38 mouse cellular contexts compared by ENCODE assay signal in genomic region chr5:24527780-24528179, GRCm38 (mm10). TPM values are rescaled to one million over a fixed set of nuclear protein-coding genes. Genes with fewer than 3 reads are reported as not detected.
DNase-seq lines count a peak whose midpoint lies in the region; ATAC-seq lines count a peak whose summit lies in the region.
"Had no signal": no experiment of that assay in that cellular context is flagged by ENCODE, and none has a peak within 500 bp of the region (broad histone marks: within the 10 kb centered on the region; RNA-seq: fewer than 3 reads in every experiment).

No protein-coding gene starts in this region.

- 14% methylated on average over 6 of the region's 6 CpGs for WGBS in forebrain, embryonic 13.5 days
- WGBS in forebrain, embryonic 15.5 days, result 13% methylated on average over 6 of the region's 6 CpGs
- 10% methylated on average over 6 of the region's 6 CpGs for WGBS in embryonic facial prominence, embryonic 10.5 days
- WGBS in hindbrain, embryonic 15.5 days, result 15% methylated on average over 6 of the region's 6 CpGs
- 12% methylated on average over 6 of the region's 6 CpGs for WGBS in neural tube, embryonic 14.5 days

- no peaks in the 10 kb centered on the region for H3K36me3 ChIP-seq in forebrain, embryonic 13.5 days (ENCODE audit: poor library complexity, severe bottlenecking)
- no peaks in the 10 kb centered on the region for H3K36me3 ChIP-seq in forebrain, embryonic 15.5 days
- no peaks in the 10 kb centered on the region for H3K36me3 ChIP-seq in embryonic facial prominence, embryonic 10.5 days (replicated peaks)
- H3K36me3 ChIP-seq in hindbrain, embryonic 15.5 days, result no peaks in the 10 kb centered on the region
- no peaks in the 10 kb centered on the region for H3K36me3 ChIP-seq in neural tube, embryonic 14.5 days (ENCODE audit: control insufficient read depth, insufficient read depth, low read length)
- H3K36me3 ChIP-seq: G1E; kidney, embryonic 15.5 days; limb, embryonic 15.5 days; liver, embryonic 13.5 days; midbrain, embryonic 12.5 days had no signal

- H3K27me3 ChIP-seq in forebrain, embryonic 13.5 days, result peaks cover 81% of the 10 kb centered on the region
- H3K27me3 ChIP-seq in forebrain, embryonic 15.5 days, result peaks cover 68% of the 10 kb centered on the region
- peaks cover 100% of the 10 kb centered on the region for H3K27me3 ChIP-seq in embryonic facial prominence, embryonic 10.5 days (replicated peaks; ENCODE audit: low read depth, poor library complexity, severe bottlenecking)
- H3K27me3 ChIP-seq in hindbrain, embryonic 15.5 days, result peaks cover 61% of the 10 kb centered on the region
- H3K27me3 ChIP-seq in neural tube, embryonic 14.5 days (ENCODE audit: control insufficient read depth, insufficient read depth, low read length), result peaks cover 20% of the 10 kb centered on the region

- no peak overlapping the region for H3K27ac ChIP-seq in forebrain, embryonic 13.5 days
- H3K27ac ChIP-seq in forebrain, embryonic 15.5 days (replicated peaks), result no peak overlapping the region
- no peak overlapping the region for H3K27ac ChIP-seq in embryonic facial prominence, embryonic 10.5 days (replicated peaks)
- H3K27ac ChIP-seq in hindbrain, embryonic 15.5 days (replicated peaks), result no peak overlapping the region
- H3K27ac ChIP-seq in neural tube, embryonic 14.5 days (ENCODE audit: low read depth, low read length), result 0 out of 2 replicates have a peak overlapping the region, but pooled peaks have one; percentile 4
- H3K27ac ChIP-seq: kidney, embryonic 15.5 days; limb, embryonic 15.5 days; liver, embryonic 13.5 days; midbrain, embryonic 12.5 days; stomach, postnatal 0 days had no signal

- H3K4me3 ChIP-seq in forebrain, embryonic 13.5 days, result peak overlapping the region; percentile 6; the same call in 1 of the 2 replicates
- no peak overlapping the region for H3K4me3 ChIP-seq in forebrain, embryonic 15.5 days
- 0 out of 2 replicates have a peak overlapping the region, but pooled peaks have one; percentile 21 for H3K4me3 ChIP-seq in embryonic facial prominence, embryonic 10.5 days
- H3K4me3 ChIP-seq in hindbrain, embryonic 15.5 days, result no peak overlapping the region
- no peak overlapping the region for H3K4me3 ChIP-seq in neural tube, embryonic 14.5 days (ENCODE audit: low read depth, low read length)
- H3K4me3 ChIP-seq: erythroblast, embryonic 14.5 days; myocyte had no signal

- H3K4me1 ChIP-seq in forebrain, embryonic 13.5 days, result peaks cover 17% of the 10 kb centered on the region
- peaks cover 14% of the 10 kb centered on the region for H3K4me1 ChIP-seq in forebrain, embryonic 15.5 days
- H3K4me1 ChIP-seq in embryonic facial prominence, embryonic 10.5 days, result peaks cover 47% of the 10 kb centered on the region
- peaks cover 22% of the 10 kb centered on the region for H3K4me1 ChIP-seq in hindbrain, embryonic 15.5 days (replicated peaks)
- H3K4me1 ChIP-seq in neural tube, embryonic 14.5 days (ENCODE audit: control insufficient read depth, insufficient read depth, low read length), result peaks cover 14% of the 10 kb centered on the region

- no peak overlapping the region for H3K4me2 ChIP-seq in forebrain, embryonic 13.5 days
- H3K4me2 ChIP-seq in forebrain, embryonic 15.5 days (replicated peaks), result no peak overlapping the region
- H3K4me2 ChIP-seq in hindbrain, embryonic 15.5 days, result peak overlapping the region; percentile 96
- H3K4me2 ChIP-seq in neural tube, embryonic 14.5 days (ENCODE audit: low read depth, low read length), result 0 out of 2 replicates have a peak overlapping the region, but pooled peaks have one; percentile 9

- DNase-seq in embryonic facial prominence, embryonic 10.5 days (ENCODE audit: low spot score), result no peak
- no peak for DNase-seq in lung, adult 18-20 months
- DNase-seq: adrenal gland, adult 8-10 months; cerebellum, adult 9-10 months; cerebellum, postnatal 36 days; embryo, embryonic 11 days; gastrocnemius, postnatal 25 days; heart, adult 11 months; heart, postnatal 36 days; kidney, adult 18-20 months; kidney, postnatal 25 days; liver, embryonic 13.5 days; lung, adult 2 months; lung, postnatal 14 days; right cerebral cortex, postnatal 4 days; thymus, adult 18-20 months; thymus, postnatal 25 days had no signal

- no peaks in the 10 kb centered on the region for H3K9me3 ChIP-seq in forebrain, embryonic 13.5 days (replicated peaks)
- no peaks in the 10 kb centered on the region for H3K9me3 ChIP-seq in forebrain, embryonic 15.5 days
- H3K9me3 ChIP-seq in embryonic facial prominence, embryonic 10.5 days, result no peaks in the 10 kb centered on the region
- no peaks in the 10 kb centered on the region for H3K9me3 ChIP-seq in hindbrain, embryonic 15.5 days
- H3K9me3 ChIP-seq in neural tube, embryonic 14.5 days (ENCODE audit: control insufficient read depth, low read length), result no peaks in the 10 kb centered on the region
- H3K9me3 ChIP-seq: kidney, embryonic 15.5 days; limb, embryonic 15.5 days; liver, embryonic 13.5 days; midbrain, embryonic 12.5 days had no signal

- no peak overlapping the region for H3K9ac ChIP-seq in forebrain, embryonic 13.5 days
- H3K9ac ChIP-seq in forebrain, embryonic 15.5 days (replicated peaks), result no peak overlapping the region
- H3K9ac ChIP-seq in hindbrain, embryonic 15.5 days, result no peak overlapping the region
- no peak overlapping the region for H3K9ac ChIP-seq in neural tube, embryonic 14.5 days (replicated peaks; ENCODE audit: low read depth, low read length)
- H3K9ac ChIP-seq: kidney, embryonic 15.5 days; limb, embryonic 15.5 days; liver, embryonic 13.5 days; midbrain, embryonic 12.5 days had no signal

- ATAC-seq in forebrain, embryonic 13.5 days, result no peak
- ATAC-seq in forebrain, embryonic 15.5 days (replicated peaks), result no peak
- no peak for ATAC-seq in hindbrain, embryonic 15.5 days (ENCODE audit: low FRiP score, low read depth)
- ATAC-seq in neural tube, embryonic 14.5 days (ENCODE audit: low read depth), result no peak
- no peak for ATAC-seq in megakaryocyte-erythroid progenitor cell, adult 5-6 weeks (replicated peaks; ENCODE audit: low FRiP score, low TSS enrichment, poor library complexity, severe bottlenecking)
- ATAC-seq: inflammation-experienced regulatory T-cells, adult 6 months had no signal

RNA-seq across cellular contexts. Expression of gene Gbx1, which starts 0.8 kb away (rescaled TPM):
- polyA plus RNA-seq in forebrain, embryonic 13.5 days (2015; fragmentation: Nextera tagmentation; extraction: Ambion mirVana), result 0.90 and 0.97 TPM in 2 replicates
- 1.2 and 2.3 TPM in 2 replicates for polyA plus RNA-seq in forebrain, embryonic 15.5 days (2015; fragmentation: Nextera tagmentation; extraction: Ambion mirVana)
- 0.34 and 0.99 TPM in 2 replicates for polyA plus RNA-seq in embryonic facial prominence, embryonic 10.5 days (2016; fragmentation: Nextera tagmentation; extraction: Ambion mirVana)
- polyA plus RNA-seq in hindbrain, embryonic 15.5 days (2015; fragmentation: Nextera tagmentation; extraction: Ambion mirVana), result 6.8 and 8.8 TPM in 2 replicates
- polyA plus RNA-seq in neural tube, embryonic 14.5 days (2014; fragmentation: Nextera tagmentation; extraction: Ambion mirVana), result 3.5 and 5.8 TPM in 2 replicates
- total RNA-seq in megakaryocyte-erythroid progenitor cell, adult 5-6 weeks (2014; fragmentation: Nextera tagmentation), result not detected in 2 replicates
- not detected in 2 replicates for total RNA-seq in megakaryocyte-erythroid progenitor cell, adult 5-6 weeks (2017)
- total RNA-seq: adrenal gland, adult 8-10 months; G1E; gastrocnemius, postnatal 25 days; heart, postnatal 36 days; layer of hippocampus, adult 18-20 months; layer of hippocampus, postnatal 10 days had no signal
- polyA plus RNA-seq: erythroblast, embryonic 14.5 days; heart, embryonic 16.5 days; spleen, adult 2 months had no signal

RNA-seq across cellular contexts. Expression of gene Asb10, which starts 13.0 kb away (rescaled TPM):
- 0.06 and 0.15 TPM in 2 replicates for polyA plus RNA-seq in forebrain, embryonic 13.5 days (2015; fragmentation: Nextera tagmentation; extraction: Ambion mirVana)
- 0.11 and 0.42 TPM in 2 replicates for polyA plus RNA-seq in forebrain, embryonic 15.5 days (2015; fragmentation: Nextera tagmentation; extraction: Ambion mirVana)
- 0.29 TPM in 1 of 2 replicates, not detected in the other for polyA plus RNA-seq in embryonic facial prominence, embryonic 10.5 days (2016; fragmentation: Nextera tagmentation; extraction: Ambion mirVana)
- 0.14 and 0.26 TPM in 2 replicates for polyA plus RNA-seq in hindbrain, embryonic 15.5 days (2015; fragmentation: Nextera tagmentation; extraction: Ambion mirVana)
- polyA plus RNA-seq in neural tube, embryonic 14.5 days (2014; fragmentation: Nextera tagmentation; extraction: Ambion mirVana), result 0.17 and 0.45 TPM in 2 replicates
- total RNA-seq in megakaryocyte-erythroid progenitor cell, adult 5-6 weeks (2014; fragmentation: Nextera tagmentation), result not detected in 2 replicates
- not detected in 2 replicates for total RNA-seq in megakaryocyte-erythroid progenitor cell, adult 5-6 weeks (2017)
- total RNA-seq: G1E had no signal
- polyA plus RNA-seq: erythroblast, embryonic 14.5 days; forebrain, embryonic 11.5 days; G1E; inflammation-experienced regulatory T-cells, adult 6 months had no signal

RNA-seq across cellular contexts. Expression of gene 4931409K22Rik, which starts 28.8 kb away (rescaled TPM):
- polyA plus RNA-seq in forebrain, embryonic 13.5 days (2015; fragmentation: Nextera tagmentation; extraction: Ambion mirVana), result 0.62 TPM in 2 replicates
- polyA plus RNA-seq in forebrain, embryonic 15.5 days (2015; fragmentation: Nextera tagmentation; extraction: Ambion mirVana), result 0.42 and 0.56 TPM in 2 replicates
- polyA plus RNA-seq in embryonic facial prominence, embryonic 10.5 days (2016; fragmentation: Nextera tagmentation; extraction: Ambion mirVana), result 0.07 and 0.08 TPM in 2 replicates
- 0.10 and 0.18 TPM in 2 replicates for polyA plus RNA-seq in hindbrain, embryonic 15.5 days (2015; fragmentation: Nextera tagmentation; extraction: Ambion mirVana)
- 0.14 and 0.16 TPM in 2 replicates for polyA plus RNA-seq in neural tube, embryonic 14.5 days (2014; fragmentation: Nextera tagmentation; extraction: Ambion mirVana)
- total RNA-seq in megakaryocyte-erythroid progenitor cell, adult 5-6 weeks (2014; fragmentation: Nextera tagmentation), result not detected in 2 replicates
- not detected in 2 replicates for total RNA-seq in megakaryocyte-erythroid progenitor cell, adult 5-6 weeks (2017)
- total RNA-seq: adrenal gland, adult 8-10 months; G1E; gastrocnemius, postnatal 25 days; heart, postnatal 36 days; layer of hippocampus, adult 18-20 months; layer of hippocampus, postnatal 10 days; midbrain, postnatal 0 days had no signal
- polyA plus RNA-seq: embryonic facial prominence, embryonic 14.5 days; erythroblast, embryonic 14.5 days; G1E; heart, embryonic 11.5 days; heart, embryonic 16.5 days; inflammation-experienced regulatory T-cells, adult 6 months; liver, embryonic 13.5 days; lung, adult 2 months; midbrain, postnatal 0 days; myocyte; spleen, adult 2 months; stomach, postnatal 0 days had no signal

RNA-seq across cellular contexts. Expression of gene Abcf2, which starts 49.5 kb away (rescaled TPM):
- polyA plus RNA-seq in forebrain, embryonic 13.5 days (2015; fragmentation: Nextera tagmentation; extraction: Ambion mirVana), result 117 and 124 TPM in 2 replicates
- 101 and 106 TPM in 2 replicates for polyA plus RNA-seq in forebrain, embryonic 15.5 days (2015; fragmentation: Nextera tagmentation; extraction: Ambion mirVana)
- polyA plus RNA-seq in embryonic facial prominence, embryonic 10.5 days (2016; fragmentation: Nextera tagmentation; extraction: Ambion mirVana), result 181 and 183 TPM in 2 replicates
- polyA plus RNA-seq in hindbrain, embryonic 15.5 days (2015; fragmentation: Nextera tagmentation; extraction: Ambion mirVana), result 78.7 and 82.1 TPM in 2 replicates
- polyA plus RNA-seq in neural tube, embryonic 14.5 days (2014; fragmentation: Nextera tagmentation; extraction: Ambion mirVana), result 80.3 and 89.8 TPM in 2 replicates
- total RNA-seq in megakaryocyte-erythroid progenitor cell, adult 5-6 weeks (2014; fragmentation: Nextera tagmentation), result 70.2 and 80.7 TPM in 2 replicates
- 122 and 164 TPM in 2 replicates for total RNA-seq in megakaryocyte-erythroid progenitor cell, adult 5-6 weeks (2017)

RNA-seq across cellular contexts. Expression of gene Chpf2, which starts 58.8 kb away (rescaled TPM):
- polyA plus RNA-seq in forebrain, embryonic 13.5 days (2015; fragmentation: Nextera tagmentation; extraction: Ambion mirVana), result 15.0 and 17.2 TPM in 2 replicates
- polyA plus RNA-seq in forebrain, embryonic 15.5 days (2015; fragmentation: Nextera tagmentation; extraction: Ambion mirVana), result 19.7 and 21.1 TPM in 2 replicates
- 14.8 and 19.6 TPM in 2 replicates for polyA plus RNA-seq in embryonic facial prominence, embryonic 10.5 days (2016; fragmentation: Nextera tagmentation; extraction: Ambion mirVana)
- polyA plus RNA-seq in hindbrain, embryonic 15.5 days (2015; fragmentation: Nextera tagmentation; extraction: Ambion mirVana), result 18.7 and 19.0 TPM in 2 replicates
- 13.3 and 13.6 TPM in 2 replicates for polyA plus RNA-seq in neural tube, embryonic 14.5 days (2014; fragmentation: Nextera tagmentation; extraction: Ambion mirVana)
- 12.0 and 14.7 TPM in 2 replicates for total RNA-seq in megakaryocyte-erythroid progenitor cell, adult 5-6 weeks (2014; fragmentation: Nextera tagmentation)
- 14.5 and 22.5 TPM in 2 replicates for total RNA-seq in megakaryocyte-erythroid progenitor cell, adult 5-6 weeks (2017)

Comparison
In these comparisons a context has a peak if more than half of its experiments do, and no peak if none do; other contexts are left out.
1. H3K4me3 ChIP-seq: peak in forebrain, embryonic 13.5 days (single experiment) and embryonic facial prominence, embryonic 10.5 days (single experiment); none in forebrain, embryonic 15.5 days (single experiment), hindbrain, embryonic 15.5 days (single experiment) and neural tube, embryonic 14.5 days (single experiment).
2. H3K4me2 ChIP-seq: peak in hindbrain, embryonic 15.5 days (single experiment) and neural tube, embryonic 14.5 days (single experiment); none in forebrain, embryonic 13.5 days (single experiment) and forebrain, embryonic 15.5 days (single experiment).